Mouse (Mus musculus) embryo, embryonic 10 days (tissue): Measurements from ENCODE around the gene Tbx10.
"Not testable (repeated sequence)": the region's sequence is repeated elsewhere in the genome, so short reads cannot be mapped to it uniquely, and the experiment has no call there.

ENCODE experiments used
- DNase-seq: peaks from one replicate; pipeline ENCODE4 v3.0.0-alpha.2; 2015; ENCODE audit warnings: low spot score

Gene Tbx10

GRCm38 (mm10) chr19:4004331-4004730 lies 11.8 kb downstream of the Tbx10 start:
- DNase-seq, result no peak

DNA sequence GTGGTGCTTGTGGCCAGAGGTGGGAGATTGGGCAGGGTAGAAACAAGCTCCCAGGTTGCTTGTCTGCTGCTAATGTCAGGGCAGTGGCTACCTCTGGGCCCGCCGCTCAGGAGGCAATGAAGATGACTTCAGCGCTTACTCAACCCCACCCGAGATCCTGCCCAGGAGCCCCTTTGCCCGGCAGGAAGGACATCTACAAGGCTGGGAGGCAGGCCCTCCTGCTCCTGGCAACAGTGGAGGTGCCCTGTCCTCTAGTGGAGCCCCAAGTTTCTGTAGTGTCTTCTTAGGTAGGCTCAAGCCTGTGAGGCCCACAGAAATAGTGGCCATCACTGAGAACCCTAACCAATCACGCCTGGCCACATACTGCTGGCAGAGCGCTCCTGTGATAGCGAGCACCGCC lies 12.5 kb downstream of the Tbx10 start:
- no peak for DNase-seq

- no peak for DNase-seq
These were observed 13.4 kb downstream of the Tbx10 start for GRCm38 (mm10) chr19:4005971-4006370.

GRCm38 (mm10) chr19:4011086-4011485 lies 18.5 kb downstream of the Tbx10 start:
- no peak for DNase-seq

DNA sequence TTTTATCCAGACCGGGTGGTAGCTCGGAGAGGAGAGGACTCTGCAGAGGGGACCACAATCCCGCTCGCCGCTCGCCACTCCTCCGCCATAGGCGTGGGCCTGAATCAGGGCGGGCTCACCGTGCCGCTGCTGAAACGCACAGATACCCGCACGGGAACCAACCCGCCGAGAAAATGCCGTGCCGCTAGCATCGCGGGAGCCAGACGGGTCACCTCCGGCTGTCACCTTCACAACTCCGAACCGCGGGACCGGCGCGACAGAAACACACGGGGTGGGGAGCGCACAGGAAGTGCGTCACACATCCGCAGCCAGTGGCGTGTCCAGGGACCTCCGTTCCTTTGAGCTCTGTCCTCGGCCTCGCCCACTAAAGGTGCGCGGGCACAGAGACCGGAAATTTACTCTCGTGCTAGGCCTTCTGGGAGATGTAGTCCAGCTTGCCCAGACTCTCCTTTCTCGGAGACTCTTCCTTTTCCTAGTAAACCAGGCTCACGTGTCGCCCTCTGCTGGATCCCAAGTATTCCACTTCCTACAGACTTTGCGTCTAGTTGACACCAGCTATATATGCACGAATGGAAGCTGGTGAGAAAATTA lies 20.0 kb downstream of the Tbx10 start, which contains the start of gene Ndufv1:
TSS of gene Ndufv1 (minus strand) at position 375 of the 591 bp plus-strand sequence.
- peak; percentile 99 for DNase-seq

DNA sequence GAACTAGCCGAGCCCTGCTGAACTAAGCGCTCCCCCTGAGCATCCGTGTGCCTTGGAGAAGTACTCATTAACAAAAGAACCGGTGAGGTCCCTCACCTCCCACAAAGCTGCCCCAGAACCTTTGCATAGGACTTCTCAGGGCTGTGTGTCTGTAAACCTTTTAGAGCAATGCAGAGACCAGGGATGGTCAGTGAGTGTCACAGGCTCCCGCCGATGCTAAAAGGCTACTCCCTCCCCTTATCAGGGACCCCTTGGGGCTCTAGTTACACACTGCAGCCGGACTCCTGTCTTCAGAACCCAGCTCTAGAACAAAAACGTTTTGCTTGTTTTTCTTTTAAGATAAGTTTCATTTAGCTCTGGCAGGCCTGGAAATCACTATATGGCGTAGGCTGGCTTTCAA lies 20.5 kb downstream of the Tbx10 start:
- DNase-seq, result no peak

- DNase-seq, result no peak
These were observed 22.2 kb downstream of the Tbx10 start for GRCm38 (mm10) chr19:4014802-4015201.

GRCm38 (mm10) chr19:4015635-4016034 lies 23.1 kb downstream of the Tbx10 start:
- DNase-seq, result no peak

DNA sequence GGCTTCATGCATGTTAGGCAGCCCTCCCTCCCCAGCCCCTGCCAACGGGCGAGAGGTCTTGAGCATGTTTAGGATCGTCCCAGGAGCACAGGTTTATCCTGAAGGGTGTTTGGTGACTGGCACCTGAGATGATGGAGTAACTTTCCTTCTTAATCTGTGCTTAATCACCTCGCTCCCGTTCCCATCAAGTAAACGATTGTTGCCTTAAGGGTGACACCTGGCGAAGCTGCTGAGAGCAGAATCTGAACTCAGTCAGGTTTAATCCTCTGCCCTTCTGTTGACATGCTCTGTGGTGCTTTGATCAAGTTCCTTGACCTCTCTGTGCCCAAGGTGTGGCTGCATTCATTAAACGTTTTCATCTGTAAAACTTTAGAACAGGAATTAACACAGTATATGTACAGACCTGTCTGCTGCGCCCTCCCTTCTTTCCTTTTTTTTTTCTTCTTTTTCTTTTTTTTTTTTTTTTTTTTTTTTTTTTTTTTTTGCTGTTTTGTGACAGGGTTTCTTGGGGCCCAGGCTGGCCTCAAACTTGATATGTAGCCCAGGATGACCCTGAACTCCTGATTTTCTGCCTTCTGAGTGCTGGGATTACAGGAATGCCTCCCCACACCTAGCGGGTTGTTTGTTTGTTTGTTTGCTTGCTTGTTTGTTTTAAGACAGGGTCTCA lies 25.5 kb downstream of the Tbx10 start:
- no peak for DNase-seq

GRCm38 (mm10) chr19:4018743-4019583 lies 26.4 kb downstream of the Tbx10 start:
- DNase-seq, result peak; percentile 87

DNA sequence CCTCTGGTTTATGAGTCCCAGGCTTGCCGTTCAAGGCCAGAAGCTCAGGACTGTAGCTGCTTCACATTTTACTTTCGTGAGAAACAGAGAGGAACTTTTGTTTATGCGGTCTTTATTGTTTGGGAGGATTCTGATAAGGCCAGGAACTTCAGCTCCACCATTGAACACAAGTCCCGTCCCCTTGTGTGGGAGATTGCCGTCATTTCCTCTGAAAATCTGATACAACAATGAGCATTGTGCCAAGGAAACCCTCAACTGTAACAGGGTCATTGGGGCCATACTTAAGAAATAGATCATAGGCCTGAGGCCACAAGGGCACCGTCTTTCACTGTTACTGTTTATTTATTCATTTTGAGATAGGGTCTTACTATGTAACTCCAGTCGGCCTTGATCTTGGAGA lies 30.6 kb downstream of the Tbx10 start:
- no peak for DNase-seq

- DNase-seq, result no peak
These were observed 35.0 kb downstream of the Tbx10 start for GRCm38 (mm10) chr19:4027576-4027975.

DNA sequence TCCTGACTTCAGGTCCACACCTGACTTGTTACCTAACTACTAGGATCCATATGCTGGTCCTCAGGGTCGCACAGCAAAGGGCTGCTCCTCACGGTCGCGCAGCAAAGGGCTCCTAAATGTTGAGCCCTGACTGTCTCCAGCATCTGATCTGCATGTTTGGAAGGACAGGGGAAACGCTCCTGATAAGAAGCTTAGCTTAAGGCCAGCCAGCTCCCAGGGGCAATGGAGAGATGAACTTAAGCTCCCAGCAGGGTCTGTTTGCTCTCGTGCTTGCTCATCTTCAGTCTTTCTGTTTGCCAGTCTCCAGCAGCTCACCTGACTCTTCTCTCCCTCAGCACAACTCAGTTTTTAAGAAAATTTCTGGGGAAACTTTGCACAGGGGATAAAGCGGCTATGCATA lies 40.1 kb downstream of the Tbx10 start:
- DNase-seq, result no peak

- no peak for DNase-seq
These were observed 40.7 kb downstream of the Tbx10 start for GRCm38 (mm10) chr19:4033298-4033697.

- DNase-seq, result no peak
These were observed 41.2 kb downstream of the Tbx10 start for GRCm38 (mm10) chr19:4033742-4034141.

DNA sequence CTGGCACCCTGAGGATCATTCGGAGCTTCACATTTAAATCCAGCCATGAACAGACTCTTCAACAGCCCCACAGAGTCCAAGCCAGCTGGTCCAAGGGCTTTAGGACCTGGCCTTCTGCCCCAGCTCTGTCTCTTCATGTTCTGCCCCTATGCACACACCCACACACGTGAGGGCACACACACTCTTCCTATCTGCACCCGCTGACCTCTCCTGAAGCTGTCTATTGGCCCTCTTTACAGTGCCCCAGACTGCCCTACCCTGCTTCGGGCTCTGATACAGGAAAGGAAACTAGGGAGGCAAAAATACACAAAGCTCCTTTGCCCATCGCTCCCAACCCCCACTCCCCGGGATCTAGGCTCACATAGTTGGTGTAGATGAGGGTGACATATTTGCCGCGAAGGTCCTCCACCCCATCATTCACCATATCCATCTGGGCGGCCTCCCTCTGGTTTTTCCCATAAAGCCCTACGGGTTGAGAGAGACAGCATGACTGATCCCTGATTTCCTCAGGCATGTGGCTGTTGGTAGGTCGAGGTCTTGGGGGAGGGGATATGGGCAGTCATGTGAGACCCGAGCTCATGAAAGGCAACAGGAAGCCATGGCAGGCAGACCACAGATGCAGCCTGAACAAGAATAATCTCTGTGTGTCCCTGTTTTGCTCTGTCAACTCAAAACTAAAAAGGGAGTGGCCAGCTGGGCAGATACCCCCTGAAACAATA lies 43.9 kb downstream of the Tbx10 start:
- peak; percentile 38 for DNase-seq

DNA sequence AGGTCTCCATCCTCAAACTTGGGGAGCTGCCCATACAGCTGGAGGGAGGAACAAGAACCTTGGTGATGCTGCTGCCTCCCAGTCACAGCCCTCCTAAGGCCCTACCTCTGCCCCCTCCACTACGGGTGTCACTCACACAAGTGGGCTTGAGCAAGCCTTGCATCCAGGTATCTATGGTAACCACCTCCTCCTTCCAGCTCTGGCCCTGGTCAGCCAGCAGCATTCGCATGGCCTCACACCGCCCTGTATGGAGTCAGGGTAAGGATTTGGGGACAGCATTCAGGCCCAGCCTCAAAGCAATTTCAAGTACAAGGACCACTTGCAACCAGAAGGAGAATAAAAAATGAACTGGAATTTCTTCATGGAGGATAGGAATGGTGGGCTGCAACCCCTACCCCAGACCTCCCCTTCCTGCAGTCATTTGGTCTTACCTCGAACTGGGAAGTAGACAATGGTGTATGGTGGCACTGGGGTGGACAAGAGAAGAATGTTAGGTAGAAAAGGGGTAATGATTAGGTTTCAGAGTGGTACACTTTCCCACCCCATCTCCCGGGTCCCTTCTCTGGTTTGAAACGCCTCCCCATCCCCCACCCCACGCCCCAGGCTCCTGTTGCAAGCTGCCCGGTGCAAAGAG lies 44.7 kb downstream of the Tbx10 start:
- not testable (repeated sequence) for DNase-seq

GRCm38 (mm10) chr19:4037788-4038232 lies 45.3 kb downstream of the Tbx10 start, which contains the start of gene Gstp1:
TSS of gene Gstp1 (minus strand) at chr19:4037985.
- DNase-seq, result peak; percentile 93

GRCm38 (mm10) chr19:4040941-4041340 lies 48.4 kb downstream of the Tbx10 start:
- DNase-seq, result not testable (repeated sequence)

- DNase-seq, result not testable (repeated sequence)
These were observed 48.9 kb downstream of the Tbx10 start for GRCm38 (mm10) chr19:4041500-4041899.

- no peak for DNase-seq
These were observed 49.6 kb downstream of the Tbx10 start for GRCm38 (mm10) chr19:4042124-4042523.

DNA sequence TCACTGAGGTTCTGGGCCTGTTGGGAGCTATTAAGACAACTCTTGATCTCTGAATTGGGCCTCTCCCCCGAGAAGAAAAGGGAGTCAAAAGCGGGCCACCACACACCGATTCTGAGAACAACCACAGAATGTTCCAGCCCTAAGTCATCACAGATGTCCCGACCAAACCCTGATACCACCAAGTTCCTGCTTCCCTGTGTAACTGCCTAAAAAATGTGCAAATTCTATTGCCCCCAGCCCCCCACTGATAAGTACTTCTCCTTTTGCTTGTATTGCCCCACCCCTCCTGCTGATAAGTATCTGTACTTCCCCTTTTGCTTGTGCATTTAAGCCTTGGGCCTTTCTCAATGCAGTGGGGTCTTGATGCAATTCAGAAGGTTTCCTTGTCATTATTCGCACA lies 51.6 kb downstream of the Tbx10 start:
- not testable (repeated sequence) for DNase-seq
